8 mouse cellular contexts compared by ENCODE assay signal in genomic region chr17:24163176-24163962, GRCm38 (mm10). TPM values are rescaled to one million over a fixed set of nuclear protein-coding genes. Genes with fewer than 3 reads are reported as not detected.
DNase-seq lines count a peak whose midpoint lies in the region; ATAC-seq and TF ChIP-seq lines count a peak whose summit lies in the region.

Gene Amdhd2 (minus strand): TSS chr17:24163766.

- DNase-seq in 3134 (ENCODE audit: extremely low read depth, insufficient read length, low spot score): peak; percentile 90
- peak; percentile 96 for DNase-seq in adrenal gland, postnatal 36 days
- DNase-seq in heart, adult 18-20 months: peak; percentile 96 to 97
- DNase-seq in kidney, adult 2 months: peak; percentile 99
- DNase-seq in spleen, adult 2 months (ENCODE audit: low read depth in 1 of 2, low spot score in 2 of 2): peak; percentile 89 to 93

- peak within 1 kb of the TSS; percentile 84 for H3K9ac ChIP-seq in embryonic facial prominence, embryonic 13.5 days
- H3K9ac ChIP-seq in limb, embryonic 12.5 days (replicated peaks): peak within 1 kb of the TSS; percentile 81
- peak within 1 kb of the TSS; percentile 78 for H3K9ac ChIP-seq in midbrain, embryonic 15.5 days

- H3K27me3 ChIP-seq in embryonic facial prominence, embryonic 13.5 days: no peaks in the 10 kb centered on the region
- H3K27me3 ChIP-seq in kidney, adult 2 months (replicated peaks; ENCODE audit: control insufficient read depth, insufficient read depth, low read length): no peaks in the 10 kb centered on the region
- no peaks in the 10 kb centered on the region for H3K27me3 ChIP-seq in limb, embryonic 12.5 days
- H3K27me3 ChIP-seq in midbrain, embryonic 15.5 days (replicated peaks): no peaks in the 10 kb centered on the region
- H3K27me3 ChIP-seq in spleen, adult 2 months (ENCODE audit: control insufficient read depth, insufficient read depth, low read length): no peaks in the 10 kb centered on the region

- TF ChIP-seq POLR2A in kidney, adult 2 months (IDR thresholded peaks at IDR 0.05; ENCODE audit: low read depth, low read length): no peak
- peak; percentile 30 for TF ChIP-seq POLR2A in spleen, adult 2 months (IDR thresholded peaks at IDR 0.05; ENCODE audit: low read depth, low read length)

- TF ChIP-seq CTCF in kidney, adult 2 months (conservative IDR thresholded peaks at IDR 0.05; ENCODE audit: insufficient read depth, insufficient read length, low read depth, low read length): no peak
- no peak for TF ChIP-seq CTCF in spleen, adult 2 months (IDR thresholded peaks at IDR 0.05; ENCODE audit: extremely low read depth, insufficient read depth, insufficient read length, insufficient replicate concordance)

- under 1% methylated on average over 47 of the region's 47 CpGs for WGBS in embryonic facial prominence, embryonic 13.5 days
- under 1% methylated on average over 47 of the region's 47 CpGs for WGBS in kidney, adult 2 months
- 1% methylated on average over 47 of the region's 47 CpGs for WGBS in limb, embryonic 12.5 days
- WGBS in midbrain, embryonic 15.5 days: 2% methylated on average over 47 of the region's 47 CpGs
- WGBS in spleen, adult 2 months: under 1% methylated on average over 47 of the region's 47 CpGs

- peak within 1 kb of the TSS; percentile 78 for H3K4me3 ChIP-seq in embryonic facial prominence, embryonic 13.5 days
- peak within 1 kb of the TSS; percentile 88 for H3K4me3 ChIP-seq in kidney, adult 2 months (ENCODE audit: insufficient read depth, low read depth, low read length)
- H3K4me3 ChIP-seq in limb, embryonic 12.5 days (replicated peaks): peak within 1 kb of the TSS; percentile 81
- H3K4me3 ChIP-seq in midbrain, embryonic 15.5 days: peak within 1 kb of the TSS; percentile 96
- peak within 1 kb of the TSS; percentile 92 for H3K4me3 ChIP-seq in spleen, adult 2 months (ENCODE audit: extremely low read depth, insufficient read depth, insufficient read length)

- H3K9me3 ChIP-seq in embryonic facial prominence, embryonic 13.5 days: no peaks in the 10 kb centered on the region
- H3K9me3 ChIP-seq in limb, embryonic 12.5 days: no peaks in the 10 kb centered on the region
- H3K9me3 ChIP-seq in midbrain, embryonic 15.5 days: no peaks in the 10 kb centered on the region

- peak within 1 kb of the TSS; percentile 98 for H3K4me2 ChIP-seq in embryonic facial prominence, embryonic 13.5 days
- H3K4me2 ChIP-seq in limb, embryonic 12.5 days: peak within 1 kb of the TSS; percentile 97
- peak within 1 kb of the TSS; percentile 96 for H3K4me2 ChIP-seq in midbrain, embryonic 15.5 days

- H3K4me1 ChIP-seq in embryonic facial prominence, embryonic 13.5 days: peaks cover 31% of the 10 kb centered on the region
- peaks cover 18% of the 10 kb centered on the region for H3K4me1 ChIP-seq in kidney, adult 2 months (ENCODE audit: control insufficient read depth, insufficient read depth, low read length)
- peaks cover 20% of the 10 kb centered on the region for H3K4me1 ChIP-seq in limb, embryonic 12.5 days (replicated peaks)
- H3K4me1 ChIP-seq in midbrain, embryonic 15.5 days: peaks cover 45% of the 10 kb centered on the region
- peaks cover 13% of the 10 kb centered on the region for H3K4me1 ChIP-seq in spleen, adult 2 months (ENCODE audit: control insufficient read depth, insufficient read depth, insufficient read length)

- H3K36me3 ChIP-seq in embryonic facial prominence, embryonic 13.5 days: peaks cover 24% of the 10 kb centered on the region
- H3K36me3 ChIP-seq in kidney, adult 2 months (ENCODE audit: control insufficient read depth, insufficient read depth, low read length): no peaks in the 10 kb centered on the region
- H3K36me3 ChIP-seq in limb, embryonic 12.5 days: peaks cover 32% of the 10 kb centered on the region
- peaks cover 4% of the 10 kb centered on the region; the same call in 1 of the 2 replicates for H3K36me3 ChIP-seq in midbrain, embryonic 15.5 days (replicated peaks)
- peaks cover 1% of the 10 kb centered on the region; the same call in 1 of the 2 replicates for H3K36me3 ChIP-seq in spleen, adult 2 months (ENCODE audit: control insufficient read depth, insufficient read depth, low read length)

- peak within 1 kb of the TSS; percentile 85 for H3K27ac ChIP-seq in embryonic facial prominence, embryonic 13.5 days
- H3K27ac ChIP-seq in kidney, adult 2 months (ENCODE audit: insufficient read depth, low read depth, low read length): peak within 1 kb of the TSS; percentile 84
- peak within 1 kb of the TSS; percentile 70; the same call in 1 of the 2 replicates for H3K27ac ChIP-seq in limb, embryonic 12.5 days
- H3K27ac ChIP-seq in midbrain, embryonic 15.5 days: peak within 1 kb of the TSS; percentile 92
- peak within 1 kb of the TSS; percentile 77 for H3K27ac ChIP-seq in spleen, adult 2 months (ENCODE audit: insufficient read depth, low read length)

- peak; percentile 84 for ATAC-seq in embryonic facial prominence, embryonic 13.5 days (ENCODE audit: insufficient number of reproducible peaks, insufficient read depth, low FRiP score, low TSS enrichment, low read depth)
- ATAC-seq in limb, embryonic 12.5 days (ENCODE audit: insufficient number of reproducible peaks, insufficient read depth, low FRiP score, low TSS enrichment, low read depth): peak; percentile 92
- peak; percentile 93 for ATAC-seq in midbrain, embryonic 15.5 days (replicated peaks)

RNA-seq across cellular contexts. Expression of gene Amdhd2, which starts in this region (rescaled TPM):
- total RNA-seq in adrenal gland, postnatal 36 days (2021): 10 to 100 TPM; 29.6 to 41.4 TPM
- polyA plus RNA-seq in embryonic facial prominence, embryonic 13.5 days (2015; fragmentation: Nextera tagmentation; extraction: Ambion mirVana): 34.1 and 41.4 TPM in 2 replicates
- total RNA-seq in heart, adult 18-20 months (2021): 10 to 100 TPM in 1 of 2 experiments, 1 to 10 TPM in 1; 8.3 to 13.5 TPM
- polyA plus RNA-seq in kidney, adult 2 months (2012; rRNA removed): 124 and 136 TPM in 2 replicates
- polyA plus RNA-seq in limb, embryonic 12.5 days (2016; fragmentation: Nextera tagmentation; extraction: Ambion mirVana): 38.5 and 40.2 TPM in 2 replicates
- polyA plus RNA-seq in midbrain, embryonic 15.5 days (2015; fragmentation: Nextera tagmentation; extraction: Ambion mirVana): 32.1 and 39.6 TPM in 2 replicates
- 41.5 and 44.8 TPM in 2 replicates for polyA plus RNA-seq in spleen, adult 2 months (2012; rRNA removed)

Comparison
In these comparisons a context has a peak if more than half of its experiments do, and no peak if none do; other contexts are left out.
1. Peak in every context shown above with its lines: DNase-seq, ATAC-seq, H3K4me3 ChIP-seq and H3K27ac ChIP-seq.